Mouse (Mus musculus) right cerebral cortex, postnatal 36 days (tissue): ENCODE data around the gene Fzr1.

Experiments used
- DNase-seq, 2 experiments: peaks; one replicate each; pipeline ENCODE4 v3.0.0; 2022; ENCODE audit warnings: low spot score in 2 of 2, mixed read lengths in 1 of 2

Gene Fzr1

GRCm38 (mm10) chr10:81355533-81355932 is 22.8 kb downstream of the Fzr1 start:
- DNase-seq, result no peak

DNA sequence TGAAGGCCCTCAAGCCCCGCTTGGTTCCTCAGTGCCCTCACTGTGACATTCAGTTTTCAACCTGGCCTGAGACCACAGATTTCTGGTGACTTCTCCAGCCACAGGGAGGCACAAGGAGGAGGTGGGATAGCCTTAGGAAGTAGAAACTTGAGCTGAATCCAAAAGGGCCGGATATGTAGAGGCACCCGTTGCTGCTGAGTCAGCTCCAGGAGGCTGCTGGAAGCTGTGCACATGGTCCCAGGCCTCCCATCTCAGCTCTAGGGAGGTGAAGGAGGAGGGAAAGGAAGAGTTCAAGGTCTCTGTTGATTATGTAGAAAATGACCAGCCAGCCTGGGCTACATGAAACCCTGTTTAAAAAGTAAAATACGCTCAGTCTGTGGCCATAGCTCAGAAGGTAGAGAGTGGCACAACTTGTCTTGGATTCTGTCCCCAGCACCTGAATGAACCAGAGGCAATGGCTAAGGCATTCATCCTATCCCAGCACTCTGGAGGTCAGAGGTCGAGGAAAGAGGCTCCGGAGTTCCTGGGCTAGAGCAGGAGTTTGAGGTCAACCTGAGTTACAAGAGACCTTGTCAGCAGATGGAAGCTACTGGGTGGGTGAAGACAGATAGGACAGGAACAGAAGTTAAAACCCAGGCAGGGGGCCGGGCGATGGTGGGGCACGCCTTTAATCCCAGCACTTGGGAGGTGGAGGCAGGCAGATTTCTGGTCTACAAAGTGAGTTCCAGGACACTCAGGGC is 23.4 kb downstream of the Fzr1 start:
- no peak for DNase-seq

DNA sequence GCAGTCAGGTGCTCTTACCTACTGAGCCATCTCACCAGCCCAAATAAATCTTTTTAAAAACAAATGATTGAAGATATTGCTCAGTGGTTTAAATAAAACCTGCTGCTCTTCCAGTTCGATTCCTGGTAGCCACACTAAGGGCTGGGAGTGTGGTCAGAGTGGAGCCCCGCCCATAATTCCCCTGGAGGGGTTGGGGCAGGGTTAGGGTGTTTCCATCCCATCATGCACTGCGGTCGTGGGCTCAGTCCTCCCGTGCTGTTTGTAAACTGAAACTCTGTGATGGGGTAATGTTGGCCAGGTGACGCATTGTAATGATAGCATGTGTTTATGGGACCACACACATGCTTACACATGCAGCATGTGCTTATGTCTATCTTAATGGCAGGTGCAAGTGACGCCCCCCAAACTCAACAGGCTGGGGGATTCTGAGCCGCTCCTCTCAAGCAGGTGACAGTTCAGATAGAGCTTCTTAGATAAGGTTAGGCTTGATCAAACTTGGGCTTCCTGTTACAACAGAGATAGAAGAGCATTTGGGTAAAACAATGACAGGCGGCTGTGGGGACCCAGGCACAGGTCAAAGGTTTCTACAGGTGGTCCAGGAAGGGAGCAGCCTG is 26.5 kb downstream of the Fzr1 start:
- no peak for DNase-seq

DNA sequence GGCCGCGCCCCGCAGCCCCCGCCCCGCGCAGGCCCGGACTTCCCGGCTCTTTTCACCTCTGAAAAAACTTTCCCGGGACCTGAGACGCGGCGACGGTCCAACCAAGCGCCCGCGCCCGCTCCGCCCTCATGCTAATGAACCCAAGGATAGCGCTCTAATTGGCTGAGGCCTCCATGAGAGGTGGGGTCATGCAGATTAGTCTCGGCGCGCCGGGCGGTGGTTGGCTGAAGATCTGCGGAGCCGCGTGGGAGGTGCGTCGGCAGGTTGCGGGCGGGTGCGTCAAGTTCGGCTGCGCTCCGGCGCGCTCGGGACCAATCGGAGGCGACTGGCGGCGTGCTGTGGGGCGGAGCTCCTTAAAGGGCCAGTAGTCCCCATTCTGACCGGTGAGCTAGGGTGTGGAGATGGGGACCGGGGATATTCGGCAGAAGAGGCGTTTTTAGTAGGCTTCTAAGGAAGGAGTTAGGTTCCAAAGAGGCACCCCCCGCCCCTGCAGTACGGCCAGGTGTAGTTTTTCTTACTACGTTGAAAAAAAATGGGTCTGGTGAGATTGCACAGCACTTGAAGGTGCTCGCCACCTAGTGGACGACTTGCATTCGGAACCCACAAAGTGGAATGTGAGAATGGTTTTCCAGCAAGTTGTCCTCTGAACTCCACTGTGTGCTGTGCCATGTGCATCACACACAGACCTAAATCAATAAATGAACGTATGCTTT is 27.8 kb downstream of the Fzr1 start, which contains the start of gene Hmg20b:
Hmg20b (minus strand) TSS at position 130 of the 713 bp plus-strand sequence.
- DNase-seq, result peak; percentile 99 to 100

- no peak for DNase-seq
Observed at GRCm38 (mm10) chr10:81349961-81350350, 28.4 kb downstream of the Fzr1 start.

DNA sequence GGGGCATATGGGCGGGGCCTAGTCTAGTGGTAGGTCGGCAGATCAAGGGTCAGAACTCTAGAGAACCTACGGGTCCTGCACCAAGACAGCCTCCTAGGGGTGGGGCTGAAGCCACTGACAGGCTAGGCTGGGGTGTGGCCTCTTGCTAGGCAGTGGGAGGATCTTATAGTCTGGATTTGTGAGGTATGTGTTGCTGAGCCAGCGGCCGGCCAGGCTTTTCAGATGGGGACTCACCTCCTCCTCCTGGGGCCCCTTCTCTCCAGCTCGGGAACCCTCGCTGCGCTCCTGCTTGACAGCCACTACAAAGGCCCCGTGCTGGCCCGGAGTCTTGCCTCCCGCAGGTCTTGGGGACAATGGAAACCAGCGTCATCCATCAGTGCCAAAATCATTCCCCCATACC is 29.2 kb downstream of the Fzr1 start:
- no peak for DNase-seq

DNA sequence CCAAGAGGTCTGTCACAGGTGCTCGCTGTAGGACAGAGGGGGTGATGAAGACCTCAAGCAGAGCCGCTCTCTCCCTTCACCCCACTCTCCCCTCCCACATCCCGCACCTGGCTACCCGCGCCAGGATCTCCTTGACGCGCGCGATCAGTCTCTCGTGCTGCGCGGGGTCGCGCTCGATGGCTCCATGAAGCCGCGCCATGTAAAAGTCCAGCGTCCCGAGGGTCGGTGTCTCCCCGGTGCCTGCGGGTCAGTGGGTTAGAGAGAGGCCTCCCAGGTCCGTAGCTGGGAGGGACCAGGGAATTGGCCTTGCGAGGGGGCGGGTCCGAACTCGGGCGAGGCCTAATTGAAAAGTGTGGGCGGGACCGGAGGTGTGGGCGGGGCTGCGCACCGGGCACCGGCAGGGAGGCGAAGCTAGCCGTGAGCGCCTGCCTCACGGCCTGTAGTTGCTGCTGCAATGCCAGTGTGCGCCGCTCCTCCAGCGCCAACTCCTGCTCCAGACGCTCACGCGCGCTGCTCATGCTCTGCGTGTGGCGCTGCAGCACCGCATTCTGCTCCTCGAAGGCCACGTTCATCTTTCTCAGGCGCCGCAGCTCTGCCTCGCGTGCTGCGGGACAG is 31.8 kb downstream of the Fzr1 start:
- DNase-seq, result peak; percentile 56 to 61

GRCm38 (mm10) chr10:81345162-81345534 is 33.2 kb downstream of the Fzr1 start:
- DNase-seq, result no peak

GRCm38 (mm10) chr10:81344421-81345161 is 33.7 kb downstream of the Fzr1 start:
- DNase-seq, result no peak

- DNase-seq, result no peak
Observed at GRCm38 (mm10) chr10:81342686-81343505, 35.4 kb downstream of the Fzr1 start, which contains the start of gene Gipc3. TSS of gene Gipc3 (minus strand) at chr10:81343266.

- DNase-seq, result no peak
Observed at GRCm38 (mm10) chr10:81341333-81341949, 36.9 kb downstream of the Fzr1 start.

DNA sequence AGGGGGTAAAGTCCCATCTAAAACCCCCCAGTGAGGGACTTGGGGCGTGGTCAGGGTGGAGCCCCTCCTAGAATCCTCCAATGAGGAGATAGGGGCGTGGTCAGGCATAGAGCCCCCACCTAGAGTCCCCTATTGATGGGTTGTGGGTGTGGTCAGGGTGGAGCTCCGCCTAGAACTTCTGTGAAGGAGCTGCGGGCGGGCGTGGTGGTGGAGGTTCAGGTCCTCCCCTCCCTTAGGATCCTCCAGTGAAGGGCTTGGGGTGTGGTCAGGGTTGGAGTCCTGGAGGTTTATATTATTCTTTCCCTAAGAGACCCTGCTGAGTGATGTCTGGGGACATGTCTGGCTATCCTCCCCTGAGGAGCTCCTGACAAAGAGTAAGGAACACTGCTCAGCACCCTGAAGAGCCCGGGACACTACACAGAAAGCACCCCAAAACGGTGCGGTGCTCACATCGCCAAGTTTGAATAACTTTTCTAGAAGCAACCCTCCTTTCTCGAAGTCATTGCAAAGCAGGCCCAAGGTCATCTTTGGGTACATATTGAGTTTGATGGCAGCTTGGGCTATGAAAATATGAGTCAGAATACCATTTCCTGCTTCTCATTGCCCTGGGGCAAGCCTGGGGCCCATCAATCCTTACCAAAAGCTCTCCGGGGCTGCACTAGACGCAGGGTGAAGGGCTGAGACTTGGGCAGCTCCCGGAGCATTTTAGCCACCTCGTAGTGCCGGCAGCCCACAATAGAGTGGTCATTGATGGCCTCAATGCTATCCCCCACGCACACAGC is 37.6 kb downstream of the Fzr1 start:
- no peak for DNase-seq

DNA sequence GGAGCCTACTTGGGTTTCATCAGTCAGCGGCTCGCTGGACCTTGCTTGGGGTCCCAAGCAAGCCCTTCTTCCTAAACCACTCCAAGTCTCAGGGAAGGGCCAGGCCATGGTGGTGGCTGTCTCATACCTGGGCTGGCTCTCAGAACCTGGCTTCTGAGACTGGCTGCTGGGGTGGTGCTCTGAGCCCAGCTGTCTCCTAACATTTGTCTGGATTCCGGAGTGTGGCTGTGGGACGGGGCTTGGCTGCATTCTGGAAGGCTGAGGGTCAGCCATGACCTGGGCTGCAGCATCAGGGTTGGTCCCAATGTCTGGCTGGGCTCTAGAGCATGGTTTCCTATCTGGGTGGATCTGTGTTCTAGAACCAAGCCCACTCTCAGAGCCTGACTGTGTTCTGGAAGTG is 41.8 kb downstream of the Fzr1 start:
- no peak for DNase-seq

DNA sequence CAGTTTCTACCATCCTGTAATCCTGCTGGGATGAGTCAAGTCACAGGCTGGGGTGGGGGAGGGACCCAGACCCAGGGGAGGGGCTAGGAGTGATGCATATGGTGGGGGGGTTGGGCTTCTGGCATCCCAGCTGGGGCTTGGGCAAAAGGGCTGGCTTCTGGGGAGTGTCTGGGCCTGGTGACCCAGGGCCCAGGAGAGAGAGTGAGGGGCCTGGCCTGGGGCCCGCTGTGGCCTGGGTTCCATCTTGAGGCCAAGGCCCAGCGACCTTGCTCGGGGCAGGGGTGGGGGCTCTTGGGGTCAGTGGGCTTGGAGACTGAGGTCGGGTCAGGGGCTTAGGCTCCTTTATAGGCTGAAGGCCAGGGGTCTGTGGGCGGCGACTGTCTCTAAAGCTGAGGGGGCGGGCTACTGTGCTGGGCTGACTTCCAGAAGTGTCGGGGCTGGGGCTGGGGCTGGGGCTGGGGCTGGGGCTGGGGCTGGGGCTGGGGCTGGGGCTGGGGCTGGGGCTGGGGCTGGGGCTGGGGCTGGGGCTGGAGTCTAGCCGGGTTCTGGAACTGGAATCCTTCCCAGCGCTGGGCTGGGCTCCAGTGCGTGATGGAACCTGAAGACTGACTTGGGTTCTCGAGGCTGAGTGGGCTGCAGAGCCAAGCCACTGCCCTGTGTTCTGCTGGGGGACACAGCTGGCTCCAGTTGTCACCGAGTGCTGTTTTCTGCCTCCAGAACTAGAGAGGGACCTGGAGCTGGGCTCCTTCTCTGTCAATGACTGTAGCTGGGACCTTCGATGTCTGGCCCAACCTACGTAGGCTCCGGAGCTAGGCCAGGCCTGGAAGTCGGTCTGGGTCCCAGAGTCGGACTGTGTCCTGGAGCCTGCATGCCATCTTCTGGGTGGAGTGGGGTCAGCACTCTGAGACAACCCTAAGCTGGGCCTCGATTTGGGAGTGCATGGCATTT is 42.6 kb downstream of the Fzr1 start:
- no peak for DNase-seq

DNA sequence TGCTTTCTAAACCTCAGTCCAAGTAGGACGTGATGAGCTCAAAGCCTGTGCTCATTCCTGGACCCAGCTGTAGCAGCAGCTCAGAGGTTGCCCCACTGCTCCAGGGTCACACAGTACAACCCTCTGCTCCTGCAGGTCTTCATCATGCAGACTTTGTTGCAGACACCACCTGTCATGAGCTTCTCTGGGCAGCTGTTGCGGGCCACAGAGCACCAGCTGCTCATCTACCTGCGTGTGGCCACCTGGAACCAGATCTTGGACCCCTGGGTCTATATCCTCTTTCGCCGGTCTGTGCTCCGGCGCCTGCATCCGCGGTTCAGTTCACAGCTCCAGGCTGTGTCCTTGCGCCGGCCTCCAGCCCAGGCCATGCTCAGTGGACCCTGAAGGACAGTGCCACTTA is 44.0 kb downstream of the Fzr1 start:
- no peak for DNase-seq

DNA sequence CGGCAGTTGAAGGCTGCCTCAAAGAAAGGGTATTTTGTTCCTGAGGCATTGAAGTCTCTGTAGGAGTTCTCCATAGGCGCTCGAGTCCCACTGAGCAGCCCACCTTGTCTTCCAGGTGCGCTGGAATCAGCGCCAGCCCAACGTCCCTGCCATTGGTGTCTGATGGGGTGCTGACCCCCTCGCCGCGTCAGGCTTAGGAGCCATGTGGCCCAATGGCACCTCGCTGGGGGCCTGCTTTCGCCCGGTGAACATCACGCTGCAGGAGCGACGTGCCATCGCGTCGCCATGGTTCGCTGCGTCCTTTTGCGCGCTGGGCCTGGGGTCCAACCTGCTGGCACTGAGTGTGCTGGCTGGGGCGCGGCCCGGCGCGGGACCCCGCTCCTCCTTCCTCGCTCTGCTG is 46.0 kb downstream of the Fzr1 start:
- DNase-seq, result no peak

- DNase-seq, result no peak
Observed at GRCm38 (mm10) chr10:81330007-81330406, 48.3 kb downstream of the Fzr1 start.

DNA sequence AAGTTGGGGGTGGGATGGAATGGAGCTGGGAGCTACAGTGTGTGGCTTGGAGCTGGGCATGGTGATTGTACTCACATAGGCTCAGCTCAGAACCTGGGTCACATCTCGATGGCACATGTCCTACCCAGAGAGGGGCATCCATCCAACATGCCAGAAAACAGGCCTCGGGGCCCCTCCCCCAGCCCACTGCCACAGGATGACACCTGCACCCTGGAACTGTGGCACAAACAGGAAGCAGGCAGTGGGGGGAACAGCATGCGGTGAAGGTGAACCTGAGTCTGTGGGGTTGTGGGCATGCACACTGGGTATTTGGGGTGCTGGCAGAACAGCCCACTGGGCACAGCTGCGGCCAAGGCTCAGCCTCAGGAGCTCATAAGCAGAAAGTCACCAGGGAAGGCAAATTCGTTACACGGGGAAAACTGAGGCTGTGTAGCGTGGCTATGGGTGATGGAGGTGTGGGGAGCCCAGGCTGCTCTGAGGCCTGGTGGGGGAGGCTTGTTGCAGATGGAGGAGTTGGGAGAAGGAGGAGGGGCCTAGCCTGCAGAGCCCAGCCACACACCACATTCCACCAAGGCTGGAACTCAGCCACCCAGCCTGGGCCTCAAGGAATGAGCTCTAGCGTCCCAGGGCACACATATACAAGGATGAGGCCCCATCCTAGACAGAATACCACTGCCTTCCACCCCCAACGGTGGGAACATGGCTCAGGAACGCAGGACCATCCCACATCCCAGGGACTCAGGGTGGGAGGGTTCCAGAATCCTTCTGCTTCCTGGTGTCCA is 48.9 kb downstream of the Fzr1 start:
- no peak for DNase-seq
